Mouse (Mus musculus) megakaryocyte, adult 5-6 weeks (primary cell): ENCODE data around the gene Fbh1. TPM values are rescaled to one million over a fixed set of nuclear protein-coding genes. Genes with fewer than 3 reads are reported as not detected.
"Not testable (repeated sequence)": the region's sequence is repeated elsewhere in the genome, so short reads cannot be mapped to it uniquely, and the experiment has no call there.

ENCODE experiments used
- ATAC-seq: 2 replicates; pipeline ENCODE4 v1.8.0; 2016; ENCODE audit warnings: mild to moderate bottlenecking, inconsistent platforms; ENCODE audit not compliant: poor library complexity, severe bottlenecking
- total RNA-seq, 2 experiments: library from RNA; stranded (forward) in 1 of 2; stranded (reverse) in 1 of 2; fragments of 153-499, 151-499 nt in 1 of 2; fragments of 221-1000, 200-1000 nt in 1 of 2; gene quantifications; 2 replicates each; pipeline versions ENCODE4 v1.2.3 to v1.2.4; 2015 to 2017

Fbh1 gene
- total RNA-seq, 2 experiments from 2014 or later: 62.1 to 114 TPM

DNA sequence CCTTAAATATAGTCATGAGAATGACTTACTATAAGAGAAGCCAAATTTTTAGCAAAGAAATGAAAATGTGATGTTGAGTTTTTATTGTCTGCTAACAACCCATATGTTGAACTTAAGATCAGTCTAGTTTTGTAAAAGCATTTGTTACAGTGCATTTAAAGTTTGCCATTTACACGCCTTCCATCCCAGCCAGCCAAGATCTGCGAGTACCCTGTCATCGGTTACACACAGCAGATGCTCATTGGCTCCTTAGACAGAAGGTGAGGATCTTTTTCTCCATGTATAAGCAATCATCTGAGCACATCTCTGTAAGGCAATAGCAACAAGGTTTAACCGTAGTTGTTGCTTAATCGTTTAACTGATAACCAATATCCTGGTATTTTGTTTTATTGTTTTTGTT, 49.8 kb downstream of the Fbh1 start:
- ATAC-seq: no peak

DNA sequence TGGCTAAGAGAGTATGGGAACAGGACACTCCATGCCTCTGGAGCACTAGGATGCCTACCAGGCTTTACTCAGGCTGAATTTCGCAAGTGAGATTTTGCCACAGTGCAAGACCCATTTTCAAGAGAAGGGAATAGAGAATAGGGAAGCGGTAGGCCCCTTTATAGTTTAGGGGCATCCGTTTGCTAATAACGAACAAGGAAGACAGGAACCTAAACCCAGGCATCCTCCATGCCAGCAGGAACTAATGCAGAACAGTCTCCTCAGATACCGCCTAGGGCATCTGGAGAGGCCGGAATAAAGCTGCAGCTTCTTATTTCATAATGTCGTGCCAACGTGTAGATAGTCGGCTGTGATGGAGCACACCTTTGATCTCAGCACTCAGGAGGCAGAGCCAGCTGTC, 54.8 kb downstream of the Fbh1 start:
- ATAC-seq: peak; percentile 77

DNA sequence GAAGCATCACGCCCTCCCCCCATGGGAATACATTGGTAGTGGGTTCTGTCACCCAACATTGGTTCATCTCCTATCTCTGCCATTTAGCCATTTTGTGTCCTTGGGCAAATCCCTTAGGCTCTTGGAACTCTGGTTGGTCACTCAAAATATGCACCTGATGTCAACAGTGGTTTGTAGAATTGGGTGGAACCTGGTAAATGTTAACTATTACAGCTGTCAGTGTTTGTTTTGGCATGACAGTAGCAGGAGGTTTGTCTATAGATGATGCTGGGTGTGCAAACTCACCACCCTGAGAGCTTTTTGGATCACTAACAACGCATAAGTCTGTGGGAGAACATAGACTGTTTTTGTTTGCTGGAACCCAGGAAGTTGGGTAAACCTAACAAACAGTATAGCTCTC, 58.8 kb downstream of the Fbh1 start:
- ATAC-seq: no peak

DNA sequence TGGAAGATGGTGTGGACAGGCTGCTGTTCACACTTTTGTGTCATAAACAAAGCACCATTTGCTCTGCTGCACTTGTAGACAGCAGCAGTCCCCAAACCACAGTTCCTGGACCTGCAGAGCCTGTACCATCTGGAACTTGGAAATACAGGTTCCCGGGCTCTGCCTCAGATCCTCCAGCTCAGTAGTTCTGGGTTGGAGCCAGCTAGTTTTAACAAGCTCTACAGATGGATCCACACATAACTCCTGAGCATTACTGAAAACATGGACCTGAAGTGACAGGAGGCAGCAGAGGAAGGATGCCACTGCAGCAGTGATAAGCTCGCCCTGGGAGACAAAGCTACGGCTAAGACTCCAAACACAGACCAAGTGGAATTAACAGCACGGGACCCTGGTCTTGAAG, 62.8 kb downstream of the Fbh1 start:
- no peak for ATAC-seq

DNA sequence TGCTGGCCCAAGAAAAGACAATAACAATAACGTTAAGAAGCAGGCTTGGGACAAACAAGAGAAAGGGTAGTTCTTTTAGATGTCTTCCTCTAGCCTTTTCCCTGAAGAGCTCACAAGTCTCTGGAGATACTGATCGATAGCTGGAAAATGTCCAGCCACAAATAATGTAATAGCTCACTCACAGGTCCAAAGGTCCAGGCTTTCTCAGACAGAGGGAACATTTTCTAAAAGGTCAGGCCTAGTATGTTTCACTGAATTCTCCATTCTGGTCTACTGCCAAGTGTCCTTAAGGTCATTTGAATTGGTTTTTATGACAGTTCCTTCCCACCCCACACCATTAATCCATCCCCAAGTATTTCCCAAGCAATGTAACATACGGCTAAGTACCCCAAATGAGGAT, 64.4 kb downstream of the Fbh1 start:
- ATAC-seq: no peak

DNA sequence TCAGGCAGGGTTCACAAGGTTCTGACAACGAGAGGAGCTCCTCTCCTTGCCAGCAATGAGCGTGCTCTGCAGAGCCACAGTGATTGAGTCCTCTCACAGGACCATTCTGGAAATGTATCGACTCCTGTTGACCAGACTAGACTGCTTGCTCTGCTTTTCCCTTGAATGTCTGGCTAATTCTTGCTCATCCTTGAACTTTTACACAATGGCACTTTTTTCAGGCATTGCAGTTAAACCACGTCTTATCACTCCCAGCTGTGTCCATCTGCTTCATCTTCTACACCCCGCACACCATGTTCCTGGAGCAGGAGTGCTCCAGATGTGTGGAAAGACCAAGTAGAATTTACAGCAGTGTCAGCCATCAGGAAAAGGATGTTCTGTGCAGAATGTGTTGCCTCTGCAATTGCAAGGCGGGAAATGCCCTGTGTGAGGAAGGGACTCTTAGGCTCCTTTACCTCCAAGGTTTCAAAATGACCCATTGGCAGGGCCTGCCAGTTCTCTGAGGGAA, 64.8 kb downstream of the Fbh1 start:
- ATAC-seq: no peak

DNA sequence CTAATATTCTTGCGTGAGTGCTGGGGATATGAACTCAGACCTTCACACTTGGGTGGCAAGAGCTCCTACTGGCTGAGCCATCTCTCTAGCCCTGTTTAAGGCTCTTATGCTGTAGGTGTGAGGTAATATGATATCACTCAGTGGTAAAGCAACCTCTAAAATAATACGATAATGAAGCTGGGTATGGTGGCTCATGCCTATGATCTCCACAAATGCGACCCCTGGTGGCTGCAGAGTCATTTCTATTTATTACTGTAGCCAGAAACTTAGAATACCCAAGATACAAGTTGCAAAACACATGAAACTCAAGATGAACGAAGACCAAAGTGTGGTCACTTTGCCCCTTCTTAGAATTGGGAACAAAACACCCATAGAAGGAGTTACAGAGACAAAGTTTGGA, 67.3 kb downstream of the Fbh1 start:
- not testable (repeated sequence) for ATAC-seq

DNA sequence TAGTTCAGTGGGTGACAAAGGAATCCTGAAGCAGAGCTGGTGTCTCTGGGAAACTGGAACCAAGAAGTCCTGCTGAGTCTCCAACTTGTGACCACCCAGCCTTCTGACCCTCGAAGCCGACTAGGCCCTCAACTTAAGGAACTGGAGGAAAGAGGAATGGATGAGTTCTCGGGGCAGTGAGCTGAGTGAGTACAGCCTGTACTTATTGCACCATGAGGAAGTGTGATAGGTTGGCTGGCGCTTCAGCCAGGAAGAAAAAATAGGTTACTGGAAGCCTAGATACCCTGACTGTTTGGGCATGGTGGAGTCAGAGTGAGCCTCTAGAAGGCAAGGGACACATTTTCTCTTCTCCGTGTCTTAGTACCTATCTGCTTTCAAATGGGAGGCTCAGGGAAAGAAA, 68.8 kb downstream of the Fbh1 start:
- ATAC-seq: peak; percentile 56

DNA sequence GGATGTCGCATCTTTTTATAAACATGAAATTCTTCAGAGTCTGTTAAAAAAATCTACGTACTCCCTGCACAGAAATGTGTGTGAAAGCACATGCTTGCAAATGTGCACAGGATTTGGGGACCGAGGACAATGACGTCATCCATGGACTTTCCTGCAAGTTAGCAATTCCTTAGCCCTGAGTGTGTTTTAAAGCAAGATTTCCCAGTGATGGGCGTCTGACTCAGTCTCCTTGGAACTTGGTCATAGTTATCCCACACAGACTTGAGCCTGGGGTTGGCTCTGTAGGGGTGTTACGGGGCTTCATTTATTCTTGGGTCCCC, 70.7 kb downstream of the Fbh1 start:
- no peak for ATAC-seq

DNA sequence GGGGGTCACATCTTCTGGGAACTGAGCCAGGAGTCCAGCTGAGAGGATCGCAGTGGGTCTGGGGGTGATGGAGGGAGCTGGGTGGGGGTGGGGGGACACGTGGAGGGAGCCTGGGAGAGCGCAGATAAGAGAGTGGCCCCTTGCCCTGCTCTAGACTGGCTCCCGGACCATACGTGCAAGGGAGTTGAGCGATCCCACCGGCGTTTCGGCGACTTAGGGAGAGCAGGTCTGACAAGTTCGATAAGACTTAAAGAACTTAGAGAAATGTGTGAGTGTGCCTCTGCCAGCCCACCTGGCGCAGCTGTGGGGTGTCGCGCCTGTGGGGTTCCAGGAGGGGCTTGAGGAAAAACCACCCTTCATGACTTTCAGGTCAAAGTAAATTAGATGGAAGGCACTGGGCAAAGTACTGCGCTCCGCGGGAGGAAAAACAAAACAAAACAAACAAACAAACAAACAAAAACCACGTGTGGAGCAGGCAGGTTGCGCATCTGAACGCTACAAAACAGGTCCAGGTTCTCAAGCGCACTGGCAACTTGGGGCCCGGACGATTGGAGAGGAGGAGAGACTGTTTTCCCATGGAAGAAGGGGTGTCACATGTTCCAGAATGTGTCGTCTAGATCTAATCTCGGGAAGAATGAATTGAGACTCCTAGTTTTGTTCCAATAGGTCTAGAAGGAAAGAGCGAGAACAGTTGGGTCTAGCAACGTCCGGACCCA, 71.2 kb downstream of the Fbh1 start:
- peak; percentile 6; the same call in 1 of the 2 replicates for ATAC-seq

DNA sequence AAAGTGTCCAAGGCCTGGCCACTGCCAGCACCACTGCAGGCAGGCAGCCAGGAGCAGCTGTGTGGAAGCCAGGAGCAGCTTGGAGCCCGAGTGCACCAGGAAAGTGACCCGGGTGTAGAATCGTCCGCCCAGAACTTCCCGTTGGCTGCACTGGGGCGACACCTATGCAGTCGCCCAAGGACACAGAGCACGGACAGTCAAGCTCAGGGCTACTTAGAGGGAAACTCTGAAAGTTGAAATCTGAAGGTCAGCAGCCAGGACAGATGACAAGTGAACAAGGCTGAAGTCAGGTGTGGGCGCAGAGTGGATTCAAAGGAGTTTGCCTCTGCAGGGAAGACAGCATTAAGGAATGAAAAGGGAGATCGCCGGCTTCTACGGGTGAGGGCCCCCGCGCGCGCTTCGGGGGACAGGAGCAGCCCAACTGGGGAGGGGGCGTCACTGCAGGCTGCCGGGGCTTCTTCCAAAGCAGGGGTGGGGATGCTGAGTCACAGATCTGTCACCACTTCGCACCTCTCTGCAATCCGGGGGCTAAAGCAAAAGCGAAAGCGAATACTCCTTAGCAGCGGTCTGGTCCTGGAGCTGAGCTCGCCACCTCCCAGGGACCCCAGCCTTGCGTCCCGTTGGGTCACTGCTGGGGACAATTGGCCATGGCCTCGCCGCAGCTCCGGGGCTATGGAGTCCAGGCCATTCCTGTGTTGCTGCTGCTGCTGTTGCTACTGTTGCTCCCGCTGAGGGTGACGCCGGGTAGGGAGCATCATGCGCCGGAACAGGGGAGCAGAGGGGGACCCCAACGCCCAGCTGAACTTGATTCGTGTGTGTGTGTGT, 72.0 kb downstream of the Fbh1 start, which contains the start of gene Il15ra:
Gene Il15ra (plus strand): TSS at position 90 of the 825 bp plus-strand sequence.
- ATAC-seq: peak; percentile 75

DNA sequence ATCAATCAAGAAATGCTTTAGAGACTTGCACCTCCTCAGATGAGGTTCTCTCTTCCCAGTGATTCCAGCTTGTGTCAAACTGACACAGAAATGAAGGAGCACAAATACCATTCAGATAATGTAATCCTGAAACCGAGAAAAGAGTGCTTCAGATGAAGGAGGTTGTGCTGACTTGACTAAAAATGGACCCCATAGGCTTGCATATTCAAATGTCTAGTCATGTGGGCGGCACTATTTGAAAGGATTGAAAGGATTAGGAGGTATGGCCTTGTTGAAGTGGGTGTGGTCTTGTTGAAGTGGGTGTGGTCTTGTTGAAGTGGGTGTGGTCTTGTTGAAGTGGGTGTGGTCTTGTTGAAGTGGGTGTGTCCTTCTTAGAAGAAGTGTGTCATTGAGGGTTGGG, 77.5 kb downstream of the Fbh1 start:
- no peak for ATAC-seq

DNA sequence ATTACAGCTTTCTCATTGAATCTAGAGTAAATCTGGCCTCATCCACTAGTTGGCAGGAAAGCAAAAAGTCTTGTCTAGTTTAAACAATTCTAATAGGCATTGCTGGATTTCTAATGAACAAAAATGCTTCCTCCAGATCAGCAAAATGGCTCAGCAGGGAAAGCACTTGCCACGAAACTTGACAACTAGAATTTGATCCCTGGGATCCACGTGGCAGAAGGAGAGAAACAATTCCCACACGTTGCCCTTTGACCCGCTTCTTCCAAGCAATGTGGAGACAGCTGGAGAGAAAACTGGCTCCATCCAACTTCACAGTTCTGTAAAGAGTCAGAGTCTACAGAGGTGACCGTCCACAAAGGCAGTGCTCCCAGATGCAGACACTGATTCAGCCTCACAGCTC, 78.4 kb downstream of the Fbh1 start:
- ATAC-seq: no peak

DNA sequence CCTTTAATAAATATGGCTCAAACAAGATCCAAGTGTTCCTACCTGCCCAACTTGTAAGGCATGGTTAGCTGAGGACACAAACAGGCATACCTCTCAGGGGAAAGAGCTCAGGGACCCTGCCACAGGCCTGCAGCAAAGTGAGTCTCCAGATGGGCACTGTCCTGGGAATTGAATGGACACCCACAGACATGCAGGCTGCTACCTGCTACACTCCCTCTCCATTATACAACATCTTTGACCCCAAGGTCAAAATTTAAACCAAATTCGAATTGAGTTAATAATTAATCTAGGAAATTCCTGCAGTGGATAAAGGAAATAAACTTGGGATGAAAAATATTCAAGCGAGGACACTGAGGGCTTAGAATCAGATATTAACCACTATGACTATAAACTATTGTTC, 81.5 kb downstream of the Fbh1 start:
- no peak for ATAC-seq

DNA sequence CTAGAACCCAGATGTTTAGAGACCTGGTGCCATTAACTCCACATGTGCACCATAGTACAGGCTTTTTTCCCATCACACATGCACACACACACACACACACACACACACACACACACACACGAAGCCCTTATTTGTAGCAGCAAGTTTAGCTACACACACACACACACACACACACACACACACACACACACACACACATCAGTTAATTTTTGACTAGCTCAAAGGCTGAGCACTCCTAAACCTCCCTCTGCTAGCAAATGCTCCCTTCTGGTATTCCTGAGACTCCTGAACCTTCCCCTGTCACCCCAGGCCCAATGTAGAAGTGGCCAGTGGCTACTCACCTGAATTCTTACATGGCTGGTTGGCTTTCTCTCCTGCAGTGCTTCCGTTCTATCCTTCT, 83.3 kb downstream of the Fbh1 start:
- ATAC-seq: no peak

DNA sequence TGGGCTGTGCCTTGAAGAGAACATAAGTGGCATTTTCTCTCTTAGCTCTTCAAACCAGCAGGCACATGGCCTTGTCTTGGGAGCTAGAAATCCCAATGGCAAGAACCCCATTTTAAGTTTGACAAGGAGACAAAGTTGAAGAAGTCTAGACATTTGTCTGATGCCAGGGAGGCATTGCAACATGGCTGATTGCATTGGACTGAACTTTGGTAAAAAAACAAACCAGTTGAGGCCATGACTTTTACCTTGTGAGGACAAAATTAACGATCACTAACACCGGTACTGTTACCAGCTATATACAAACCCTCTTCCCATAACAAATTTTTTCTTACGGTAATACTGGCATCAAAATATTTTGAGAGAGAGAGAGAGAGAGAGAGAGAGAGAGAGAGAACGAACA, 84.0 kb downstream of the Fbh1 start:
- ATAC-seq: no peak

Other genes with a start within 250 kb of the Fbh1 start
- gene Pfkfb3, start 223.5 kb downstream of the Fbh1 start, total RNA-seq (2015): 24.5 and 31.3 TPM in 2 replicates
- gene Pfkfb3, start 223.5 kb downstream of the Fbh1 start, total RNA-seq (2017): 22.1 and 23.0 TPM in 2 replicates
- 105 and 115 TPM in 2 replicates for gene Rbm17, start 173.4 kb downstream of the Fbh1 start, total RNA-seq (2015)
- 122 and 124 TPM in 2 replicates for gene Rbm17, start 173.4 kb downstream of the Fbh1 start, total RNA-seq (2017)
- not detected in 2 replicates for gene Gm17490, start 151.3 kb downstream of the Fbh1 start, total RNA-seq (2015)
- gene Gm17490, start 151.3 kb downstream of the Fbh1 start, total RNA-seq (2017): not detected in 2 replicates
- 0.42 and 0.75 TPM in 2 replicates for gene Il2ra, start 134.8 kb downstream of the Fbh1 start, total RNA-seq (2015)
- not detected in 2 replicates for gene Il2ra, start 134.8 kb downstream of the Fbh1 start, total RNA-seq (2017)
- gene Il15ra, start 72.3 kb downstream of the Fbh1 start, total RNA-seq (2015): 13.5 and 15.4 TPM in 2 replicates
- 9.3 and 11.1 TPM in 2 replicates for gene Il15ra, start 72.3 kb downstream of the Fbh1 start, total RNA-seq (2017)
- 42.3 and 52.2 TPM in 2 replicates for gene Ankrd16, start 294 bp upstream of the Fbh1 start, total RNA-seq (2015)
- 23.3 and 32.1 TPM in 2 replicates for gene Ankrd16, start 294 bp upstream of the Fbh1 start, total RNA-seq (2017)